Comparison of ENCODE assay signal across 20 mouse cellular contexts in the genomic region with DNA sequence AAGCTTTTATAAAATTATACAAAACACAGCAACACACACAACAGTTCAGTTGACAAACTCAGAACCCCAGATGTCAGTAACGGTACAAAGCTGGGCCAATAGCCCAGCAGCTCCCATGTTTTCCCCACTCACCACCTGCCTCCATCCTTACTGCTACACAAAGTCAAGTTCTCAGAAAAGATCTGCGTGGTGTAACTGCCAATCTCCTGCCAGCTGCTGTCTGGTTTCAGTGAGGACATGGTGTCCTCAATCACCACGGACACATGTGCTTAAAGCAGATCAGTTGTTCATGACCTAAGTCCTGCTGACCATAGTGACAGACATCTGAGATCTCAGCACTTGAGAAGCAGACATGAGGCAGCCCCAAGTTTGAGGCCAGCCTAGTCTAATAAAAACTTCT. TPM values are rescaled to one million over a fixed set of nuclear protein-coding genes. Genes with fewer than 3 reads are reported as not detected.
DNase-seq lines count a peak whose midpoint lies in the region; TF ChIP-seq lines count a peak whose summit lies in the region.
"Had no signal": no experiment of that assay in that cellular context is flagged by ENCODE, and none has a peak within 500 bp of the region (broad histone marks: within the 10 kb centered on the region; RNA-seq: fewer than 3 reads in every experiment).

No protein-coding gene starts in this region.

- TF ChIP-seq CTCF in gastrocnemius, adult 2 months (IDR thresholded peaks at IDR 0.05), result no peak

- peak; percentile 42 for DNase-seq in gastrocnemius, adult 2 months
- no peak for DNase-seq in gastrocnemius, postnatal 4 days (ENCODE audit: low spot score in 2 of 2)
- DNase-seq in layer of hippocampus, adult 9-11 months, result peak; percentile 69
- DNase-seq in layer of hippocampus, postnatal 36 days, result no peak
- peak; percentile 62 for DNase-seq in brain, adult 2 months (ENCODE audit: low read depth, low spot score)
- peak; percentile 22 to 58 for DNase-seq in layer of hippocampus, postnatal 14 days (ENCODE audit: low spot score in 2 of 2)
- DNase-seq in right cerebral cortex, postnatal 14 days, result no peak
- DNase-seq: adrenal gland, postnatal 14 days; cerebellum, adult 18-20 months; cerebellum, adult 9-11 months; cerebellum, postnatal 36 days; gastrocnemius, postnatal 25 days; heart, adult 18-20 months; heart, postnatal 10 days; heart, postnatal 4 days had no signal

- peak overlapping the region; percentile 86 for H3K27ac ChIP-seq in gastrocnemius, adult 2 months
- H3K27ac ChIP-seq: embryonic facial prominence, embryonic 15.5 days; forebrain, embryonic 10.5 days; heart, embryonic 10.5 days; hindbrain, embryonic 12.5 days had no signal

- intact Hi-C loops in gastrocnemius, adult 2 months (cut with DNase I), result loop anchor here (1.0 to 2.0 kb wide), 2 partner anchors 15 to 20 kb away; no protein-coding TSS in a partner anchor

- H3K4me3 ChIP-seq in gastrocnemius, adult 2 months, result no peak overlapping the region
- H3K4me3 ChIP-seq: embryonic facial prominence, embryonic 15.5 days; erythroblast, embryonic 14.5 days; forebrain, embryonic 10.5 days; heart, embryonic 10.5 days; hindbrain, embryonic 12.5 days had no signal

RNA-seq across cellular contexts. Expression of a gene that starts 36.4 kb away (rescaled TPM):
- not detected for total RNA-seq in gastrocnemius, adult 2 months (2021)
- total RNA-seq in gastrocnemius, postnatal 4 days (2021), result not detected
- 10 to 100 TPM; 20.6 to 26.7 TPM for total RNA-seq in layer of hippocampus, postnatal 36 days (2021)
- total RNA-seq in layer of hippocampus, postnatal 14 days (2021), result 10 to 100 TPM; 23.8 to 26.7 TPM
- total RNA-seq: gastrocnemius, postnatal 25 days; heart, adult 18-20 months; heart, postnatal 10 days; heart, postnatal 4 days had no signal

RNA-seq across cellular contexts. Expression of a gene that starts 37.0 kb away (rescaled TPM):
- 10 to 100 TPM; 21.4 to 22.1 TPM for total RNA-seq in gastrocnemius, adult 2 months (2021)
- 10 to 100 TPM; 14.3 to 20.1 TPM for total RNA-seq in gastrocnemius, postnatal 4 days (2021)
- 10 to 100 TPM; 30.4 to 35.3 TPM for total RNA-seq in layer of hippocampus, postnatal 36 days (2021)
- total RNA-seq in layer of hippocampus, postnatal 14 days (2021), result 10 to 100 TPM; 30.6 to 33.7 TPM

Comparison
In these comparisons a context has a peak if more than half of its experiments do, and no peak if none do; other contexts are left out.
1. DNase-seq: peak in gastrocnemius, adult 2 months (single experiment), layer of hippocampus, adult 9-11 months (single experiment), brain, adult 2 months (single experiment) and layer of hippocampus, postnatal 14 days (2 of 2); none in gastrocnemius, postnatal 4 days (0 of 2), layer of hippocampus, postnatal 36 days (0 of 2) and right cerebral cortex, postnatal 14 days (single experiment).
2. RNA of a gene that starts 36.4 kb away (total RNA-seq): 23.8 to 26.7 TPM in layer of hippocampus, postnatal 14 days and 20.6 to 26.7 TPM in layer of hippocampus, postnatal 36 days; not detected in gastrocnemius, postnatal 4 days and not detected in gastrocnemius, adult 2 months; every median in the first group is over 10 times any median in the second.